Mouse (Mus musculus): Measurements from ENCODE around the gene Zc3h7b. TPM values are rescaled to one million over a fixed set of nuclear protein-coding genes. Genes with fewer than 3 reads are reported as not detected.
A peak's percentile ranks its signal among the peaks of the same experiment; 100 is the strongest.

The Zc3h7b gene
- total RNA-seq, 1 experiment = 22.5 TPM

DNA sequence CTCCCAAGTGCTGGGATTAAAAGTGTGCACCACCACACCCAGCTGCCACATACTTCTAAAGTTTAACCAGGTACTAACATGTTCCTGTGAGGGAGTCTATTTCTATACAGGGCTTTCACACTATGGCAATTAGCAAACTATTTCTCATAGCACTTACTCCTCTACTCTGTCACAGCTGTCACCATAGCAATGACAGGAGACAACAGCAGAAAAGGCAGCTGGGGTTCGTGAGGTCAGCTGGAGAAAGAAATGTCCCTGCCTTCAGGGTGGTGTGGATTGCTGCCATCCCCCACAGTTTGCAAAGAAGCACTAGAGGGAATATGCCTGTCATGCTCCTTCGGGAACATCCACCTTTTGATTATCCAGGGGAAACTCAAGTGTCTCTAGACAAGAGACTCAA, 63.9 kb downstream of the Zc3h7b start:
- no peaks in the 10 kb centered on the region for H3K9me3 ChIP-seq (ENCODE audit: control insufficient read depth, insufficient read depth, low read depth, low read length)
- TF ChIP-seq ZNF384 (IDR thresholded peaks at IDR 0.05; ENCODE audit: low read depth, low read length) (no peak), MAFK (IDR thresholded peaks at IDR 0.05; ENCODE audit: insufficient read depth, low read depth, low read length) (no peak), ZC3H11A (IDR thresholded peaks at IDR 0.05; ENCODE audit: borderline replicate concordance, low read depth, low read length) (no peak), CHD2 (IDR thresholded peaks at IDR 0.05; ENCODE audit: low read depth, low read length) (no peak), HCFC1 (IDR thresholded peaks at IDR 0.05; ENCODE audit: borderline replicate concordance, insufficient read depth, low read length) (no peak)
- H3K9ac ChIP-seq (ENCODE audit: insufficient read depth, low read depth, low read length, poor library complexity, severe bottlenecking) = no peak overlapping the region
- H3K4me3 ChIP-seq (ENCODE audit: insufficient read depth in 1 of 2, low read depth in 1 of 2, low read length in 2 of 2, poor library complexity in 1 of 2, severe bottlenecking in 1 of 2) = no peak overlapping the region
- H3K27ac ChIP-seq (ENCODE audit: insufficient read depth, low read depth, low read length, poor library complexity, severe bottlenecking) = no peak overlapping the region
- peaks cover 0 to 6% of the 10 kb centered on the region in 2 experiments; a peak in 2 of 4 replicates for H3K4me1 ChIP-seq (ENCODE audit: control insufficient read depth in 2 of 2, insufficient read depth in 2 of 2, low read length in 2 of 2, poor library complexity in 1 of 2)
- H3K36me3 ChIP-seq (ENCODE audit: control insufficient read depth, insufficient read depth, low read length, poor library complexity, severe bottlenecking) = no peaks in the 10 kb centered on the region
- no peak for DNase-seq (ENCODE audit: low read depth, low spot score)
- in situ Hi-C loops (cut with MboI; ENCODE audit: low sequenced_read_pairs in 2 of 2, unreplicated experiment in 2 of 2) = no loop called here

DNA sequence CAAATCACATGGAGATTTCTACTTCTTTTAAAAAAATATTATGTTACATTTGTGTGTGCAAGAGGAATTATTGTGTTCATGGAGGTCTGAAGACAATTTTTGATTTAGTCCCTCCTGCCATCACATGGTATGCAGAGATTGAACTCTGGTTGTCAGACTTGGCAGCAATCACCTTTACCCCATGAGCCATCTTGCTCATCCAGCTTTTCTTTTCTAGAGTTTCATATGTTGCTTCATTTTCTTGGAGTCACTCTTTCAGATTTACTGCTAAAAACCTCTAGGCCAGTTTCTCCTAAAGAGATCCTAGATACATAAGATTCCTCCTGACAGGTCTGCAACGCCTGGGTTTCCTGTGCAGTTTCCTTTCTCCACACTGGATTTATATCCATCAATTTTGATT, 64.7 kb downstream of the Zc3h7b start:
- Histone ChIP-seq H3K4me1 (ENCODE audit: control insufficient read depth in 2 of 2, insufficient read depth in 2 of 2, low read length in 2 of 2, poor library complexity in 1 of 2) (peaks cover 0 to 6% of the 10 kb centered on the region in 2 experiments; a peak in 2 of 4 replicates), H3K27ac (ENCODE audit: insufficient read depth, low read depth, low read length, poor library complexity, severe bottlenecking) (no peak overlapping the region), H3K36me3 (ENCODE audit: control insufficient read depth, insufficient read depth, low read length, poor library complexity, severe bottlenecking) (no peaks in the 10 kb centered on the region), H3K9ac (ENCODE audit: insufficient read depth, low read depth, low read length, poor library complexity, severe bottlenecking) (no peak overlapping the region), H3K4me3 (ENCODE audit: insufficient read depth in 1 of 2, low read depth in 1 of 2, low read length in 2 of 2, poor library complexity in 1 of 2, severe bottlenecking in 1 of 2) (0 out of 4 replicates have a peak overlapping the region, but pooled peaks of 1 of the 2 experiments have one; percentile 92), H3K9me3 (ENCODE audit: control insufficient read depth, insufficient read depth, low read depth, low read length) (no peaks in the 10 kb centered on the region)
- in situ Hi-C loops (cut with MboI; ENCODE audit: low sequenced_read_pairs in 2 of 2, unreplicated experiment in 2 of 2) = no loop called here
- TF ChIP-seq HCFC1 (IDR thresholded peaks at IDR 0.05; ENCODE audit: borderline replicate concordance, insufficient read depth, low read length) (no peak), ZC3H11A (IDR thresholded peaks at IDR 0.05; ENCODE audit: borderline replicate concordance, low read depth, low read length) (no peak), MAFK (IDR thresholded peaks at IDR 0.05; ENCODE audit: insufficient read depth, low read depth, low read length) (no peak), CHD2 (IDR thresholded peaks at IDR 0.05; ENCODE audit: low read depth, low read length) (no peak), ZNF384 (IDR thresholded peaks at IDR 0.05; ENCODE audit: low read depth, low read length) (no peak)
- DNase-seq (ENCODE audit: low read depth, low spot score) = no peak

DNA sequence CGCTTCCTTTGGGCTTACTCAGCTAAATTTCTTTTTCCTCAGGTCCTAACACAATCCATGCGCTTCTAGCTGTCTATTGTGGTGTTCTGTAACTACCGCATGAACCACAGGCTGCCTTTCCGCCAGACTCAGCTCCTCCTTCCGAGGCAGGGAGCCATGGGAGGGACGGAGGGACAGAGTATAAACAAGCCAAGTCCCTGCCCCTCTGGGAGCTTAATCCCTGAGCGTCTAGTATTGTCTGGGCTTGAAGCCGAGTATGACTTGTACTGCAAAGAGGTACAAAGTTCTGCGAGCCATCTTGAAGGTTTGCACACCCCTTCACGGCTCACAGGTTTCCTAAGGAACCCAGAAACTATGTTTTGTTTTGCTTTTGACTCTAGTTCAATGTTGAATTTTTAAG, 65.3 kb downstream of the Zc3h7b start:
- TF ChIP-seq HCFC1 (IDR thresholded peaks at IDR 0.05; ENCODE audit: borderline replicate concordance, insufficient read depth, low read length) (no peak), MAFK (IDR thresholded peaks at IDR 0.05; ENCODE audit: insufficient read depth, low read depth, low read length) (no peak)
- DNase-seq (ENCODE audit: low read depth, low spot score) = no peak
- Histone ChIP-seq H3K4me1 (ENCODE audit: control insufficient read depth in 2 of 2, insufficient read depth in 2 of 2, low read length in 2 of 2, poor library complexity in 1 of 2) (peaks cover 0 to 6% of the 10 kb centered on the region in 2 experiments; a peak in 2 of 4 replicates), H3K9ac (ENCODE audit: insufficient read depth, low read depth, low read length, poor library complexity, severe bottlenecking) (0 out of 2 replicates have a peak overlapping the region, but pooled peaks have one; percentile 7), H3K36me3 (ENCODE audit: control insufficient read depth, insufficient read depth, low read length, poor library complexity, severe bottlenecking) (peaks cover 4% of the 10 kb centered on the region; the same call in 1 of the 2 replicates), H3K9me3 (ENCODE audit: control insufficient read depth, insufficient read depth, low read depth, low read length) (no peaks in the 10 kb centered on the region), H3K4me3 (ENCODE audit: insufficient read depth in 1 of 2, low read depth in 1 of 2, low read length in 2 of 2, poor library complexity in 1 of 2, severe bottlenecking in 1 of 2) (peak overlapping the region; percentile 68 to 92), H3K27ac (ENCODE audit: insufficient read depth, low read depth, low read length, poor library complexity, severe bottlenecking) (no peak overlapping the region)
- in situ Hi-C loops (cut with MboI; ENCODE audit: low sequenced_read_pairs in 2 of 2, unreplicated experiment in 2 of 2) = no loop called here

DNA sequence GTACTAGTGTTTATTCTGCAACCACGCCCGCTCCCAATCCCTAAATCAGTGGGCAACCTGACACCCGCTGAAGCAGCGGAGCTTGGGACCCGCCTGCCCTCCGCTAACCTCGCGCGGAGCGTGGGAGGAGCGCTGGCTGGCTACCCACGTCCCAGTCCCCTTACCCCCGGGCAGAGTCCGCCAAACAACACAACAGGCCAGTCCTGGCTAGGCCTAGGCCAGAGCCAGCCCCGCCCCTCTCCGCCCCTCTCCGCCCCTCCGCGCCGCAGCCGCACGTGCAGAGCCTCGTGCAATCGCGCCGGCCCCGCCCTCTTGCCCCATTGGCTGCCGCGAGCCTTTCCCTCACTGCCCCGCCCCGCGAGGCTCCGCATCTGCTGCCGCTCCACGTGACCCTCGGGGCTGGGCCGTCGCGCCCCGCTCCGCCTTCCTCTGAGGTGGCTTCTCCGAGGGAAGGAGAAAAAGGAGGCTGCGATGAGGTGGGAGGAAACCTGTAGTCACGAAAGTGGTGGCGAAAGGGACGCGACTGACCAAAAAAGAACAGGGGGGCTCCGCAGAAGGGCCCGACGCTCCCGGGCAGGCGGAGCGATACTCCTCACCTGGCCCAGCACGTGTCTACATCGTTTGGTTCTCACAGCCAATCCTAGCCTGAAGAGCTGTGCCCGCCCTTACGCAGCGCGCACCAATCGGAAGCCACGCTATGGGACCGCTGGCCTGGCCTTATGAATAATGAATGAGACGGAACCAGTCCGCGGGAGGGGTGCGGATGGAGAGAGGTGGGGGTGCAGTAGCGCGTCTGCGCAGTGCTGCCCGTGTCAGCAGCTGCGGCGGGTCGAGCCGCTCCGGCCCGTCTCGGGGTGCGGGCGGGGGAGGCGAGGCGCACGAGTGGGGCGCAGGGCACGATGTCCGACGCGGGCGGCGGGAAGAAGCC, 66.1 kb downstream of the Zc3h7b start:
- peak; percentile 96 for DNase-seq (ENCODE audit: low read depth, low spot score)
- no peaks in the 10 kb centered on the region for H3K9me3 ChIP-seq (ENCODE audit: control insufficient read depth, insufficient read depth, low read depth, low read length)
- H3K27ac ChIP-seq (ENCODE audit: insufficient read depth, low read depth, low read length, poor library complexity, severe bottlenecking) = peak overlapping the region; percentile 67; the same call in 1 of the 2 replicates
- H3K36me3 ChIP-seq (ENCODE audit: control insufficient read depth, insufficient read depth, low read length, poor library complexity, severe bottlenecking) = peaks cover 5% of the 10 kb centered on the region; the same call in 1 of the 2 replicates
- TF ChIP-seq ZNF384 (IDR thresholded peaks at IDR 0.05; ENCODE audit: low read depth, low read length) (no peak), HCFC1 (IDR thresholded peaks at IDR 0.05; ENCODE audit: borderline replicate concordance, insufficient read depth, low read length) (peak; percentile 38; the same call in 1 of the 2 replicates)
- peak overlapping the region; percentile 77 for H3K9ac ChIP-seq (ENCODE audit: insufficient read depth, low read depth, low read length, poor library complexity, severe bottlenecking)
- peak overlapping the region; percentile 76 to 92 for H3K4me3 ChIP-seq (ENCODE audit: insufficient read depth in 1 of 2, low read depth in 1 of 2, low read length in 2 of 2, poor library complexity in 1 of 2, severe bottlenecking in 1 of 2)
- peaks cover 0 to 6% of the 10 kb centered on the region in 2 experiments; a peak in 2 of 4 replicates for H3K4me1 ChIP-seq (ENCODE audit: control insufficient read depth in 2 of 2, insufficient read depth in 2 of 2, low read length in 2 of 2, poor library complexity in 1 of 2)
- in situ Hi-C loops (cut with MboI; ENCODE audit: low sequenced_read_pairs in 2 of 2, unreplicated experiment in 2 of 2) = no loop called here
